Mouse (Mus musculus) heart, embryonic 12.5 days (tissue): ENCODE results near the gene Gm5458. TPM values are rescaled to one million over a fixed set of nuclear protein-coding genes. Genes with fewer than 3 reads are reported as not detected.
A peak's percentile ranks its signal among the peaks of the same experiment; 100 is the strongest.
"Not testable (repeated sequence)": the region's sequence is repeated elsewhere in the genome, so short reads cannot be mapped to it uniquely, and the experiment has no call there.

Experiments
- ATAC-seq: fragments of 200-750 bp; cut with Nextera tagmentation; 2 replicates; pipeline ENCODE4 v1.8.0; 2017; ENCODE audit warnings: moderate TSS enrichment, moderate library complexity; ENCODE audit not compliant: insufficient number of reproducible peaks, low FRiP score
- H3K27ac ChIP-seq: fragments of 300-500 bp; sonication (generic); 2 replicates; pipeline ENCODE4 v1.5.1; 2016; ENCODE audit warnings: mild to moderate bottlenecking, moderate library complexity; ENCODE audit not compliant: poor library complexity, severe bottlenecking
- H3K27me3 ChIP-seq: fragments of 300-500 bp; sonication (generic); replicated peaks from 2 replicates; pipeline ENCODE4 v1.6.1; 2016; ENCODE audit warnings: mild to moderate bottlenecking, moderate library complexity
- H3K36me3 ChIP-seq: fragments of 300-500 bp; sonication (generic); 2 replicates; pipeline ENCODE4 v1.6.1; 2016; ENCODE audit warnings: mild to moderate bottlenecking, moderate library complexity
- H3K4me1 ChIP-seq: fragments of 300-500 bp; sonication (generic); replicated peaks from 2 replicates; pipeline ENCODE4 v1.6.1; 2016; ENCODE audit warnings: mild to moderate bottlenecking
- H3K4me2 ChIP-seq: fragments of 300-500 bp; sonication (generic); 2 replicates; pipeline ENCODE4 v1.6.1; 2016; ENCODE audit warnings: mild to moderate bottlenecking, moderate library complexity
- H3K4me3 ChIP-seq: fragments of 300-500 bp; sonication (generic); 2 replicates; pipeline ENCODE4 v1.5.1; 2016; ENCODE audit warnings: mild to moderate bottlenecking
- H3K9ac ChIP-seq: fragments of 300-500 bp; sonication (generic); 2 replicates; pipeline ENCODE4 v1.6.1; 2016; ENCODE audit warnings: mild to moderate bottlenecking, moderate library complexity
- H3K9me3 ChIP-seq: fragments of 300-500 bp; sonication (generic); replicated peaks from 2 replicates; pipeline ENCODE4 v1.6.1; 2016; ENCODE audit warnings: mild to moderate bottlenecking, moderate library complexity
- WGBS: fragments of 180-500 bp; shearing (Covaris S2); methylation state at CpG from one replicate; pipeline ENCODE4 v1.1.7; 2016; 5-methylcytosine and 5-hydroxymethylcytosine counted together
- polyA plus RNA-seq: library from polyadenylated mRNA; unstranded; fragments of >200 nt; fragmentation: Nextera tagmentation; extraction: Ambion mirVana; gene quantifications from 2 replicates; pipeline ENCODE4 v1.2.1, GENCODE M21; 2016

Gm5458 gene
- polyA plus RNA-seq: not detected in 2 replicates

DNA sequence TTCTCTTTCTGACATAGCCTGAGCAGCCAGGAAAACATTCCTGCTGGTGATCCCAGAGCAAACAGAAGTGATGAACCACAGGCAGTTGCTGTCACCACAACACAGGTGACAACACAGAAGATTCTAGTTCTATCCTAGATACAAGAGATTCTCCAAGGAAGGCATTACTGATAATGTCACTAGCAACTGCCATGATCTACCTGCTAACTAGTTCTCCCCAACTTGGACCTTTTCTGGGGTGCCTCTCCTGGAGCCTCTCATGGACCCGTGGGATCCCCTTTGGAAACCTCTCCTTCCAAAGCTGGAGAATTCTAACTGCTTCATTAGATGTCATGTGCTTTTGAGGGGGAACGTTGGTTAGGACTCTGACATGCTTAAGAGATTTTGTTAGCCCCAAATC is at the start of gene Gm5458:
Gm5458 (minus strand) TSS at position 101 of the 400 bp plus-strand sequence.
- not testable (repeated sequence) for H3K9ac ChIP-seq, H3K27me3 ChIP-seq, H3K4me2 ChIP-seq, ATAC-seq, H3K4me3 ChIP-seq, H3K27ac ChIP-seq, H3K4me1 ChIP-seq, H3K36me3 ChIP-seq, H3K9me3 ChIP-seq
- WGBS: 62% methylated on average over 2 of the region's 2 CpGs

DNA sequence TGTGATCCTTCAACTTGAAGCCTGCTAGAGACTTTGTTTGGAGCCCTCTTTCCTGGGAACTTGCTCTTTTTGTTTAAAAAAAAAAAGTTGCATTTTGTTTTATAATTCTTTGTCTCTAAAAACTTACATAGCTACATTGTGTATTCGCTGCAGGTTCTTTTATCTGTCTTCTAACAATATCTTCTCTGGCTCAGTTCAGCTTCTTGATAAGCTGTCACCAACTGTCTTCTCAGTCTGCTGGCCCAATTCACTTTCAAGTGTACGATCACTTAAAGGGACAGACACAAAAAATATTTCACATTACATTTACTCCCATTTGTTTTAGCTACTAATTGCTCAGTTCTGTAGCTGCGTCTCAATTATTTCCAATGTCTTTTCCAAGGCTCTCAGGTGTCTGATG is 43.9 kb upstream of the Gm5458 start:
- 39% methylated on average over 3 of the region's 3 CpGs for WGBS

GRCm38 (mm10) chr14:19584804-19585667 is 17.3 kb downstream of the Gm5458 start, which contains the start of gene Gm2237:
Gene Gm2237 (minus strand): TSS chr14:19585135.
- 0% methylated on average over 30 of the region's 62 CpGs for WGBS
- Histone ChIP-seq H3K4me3 (peak within 1 kb of the TSS; percentile 62), H3K27ac (peak within 1 kb of the TSS; percentile 71; the same call in 1 of the 2 replicates), H3K4me2 (peak within 1 kb of the TSS; percentile 64), H3K9ac (peak within 1 kb of the TSS; percentile 78)
- H3K27me3 ChIP-seq, H3K4me1 ChIP-seq, ATAC-seq, H3K36me3 ChIP-seq, H3K9me3 ChIP-seq: not testable (repeated sequence)

More for the DNA sequence above, 43.9 kb upstream of the Gm5458 start:
- ATAC-seq: no peak
- Histone ChIP-seq H3K27me3 (no peaks in the 10 kb centered on the region), H3K4me3 (no peak overlapping the region), H3K9me3 (no peaks in the 10 kb centered on the region), H3K36me3 (no peaks in the 10 kb centered on the region), H3K4me2 (no peak overlapping the region), H3K4me1 (peaks cover 15% of the 10 kb centered on the region), H3K9ac (no peak overlapping the region), H3K27ac (no peak overlapping the region)

DNA sequence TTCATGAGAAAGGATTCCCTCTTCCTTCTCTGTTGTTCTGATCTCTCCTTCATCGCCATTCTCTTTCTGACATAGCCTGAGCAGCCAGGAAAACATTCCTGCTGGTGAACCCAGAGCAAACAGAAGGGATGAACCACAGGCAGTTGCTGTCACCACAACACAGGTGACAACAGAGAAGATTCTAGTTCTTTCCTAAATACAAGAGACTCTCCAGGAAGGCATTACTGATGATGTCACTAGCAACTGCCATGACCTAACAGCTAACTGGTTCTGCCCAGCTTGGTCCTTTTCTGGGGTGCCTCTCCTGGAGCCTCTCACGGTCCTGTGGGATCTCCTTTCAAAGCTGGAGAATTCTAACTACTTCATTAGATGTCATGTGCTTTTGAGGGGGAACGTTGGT is 52.5 kb downstream of the Gm5458 start, which contains the start of gene Gm2244:
Gm2244 (minus strand) TSS at position 101 of the 400 bp plus-strand sequence.
- not testable (repeated sequence) for H3K4me2 ChIP-seq, H3K27me3 ChIP-seq, H3K36me3 ChIP-seq, ATAC-seq, H3K4me3 ChIP-seq, H3K9me3 ChIP-seq, H3K4me1 ChIP-seq, H3K9ac ChIP-seq, H3K27ac ChIP-seq
- WGBS: 64% methylated on average over 1 of the region's 3 CpGs

Other genes with a start within 250 kb of the Gm5458 start
- gene Gm21738, start 183.7 kb downstream of the Gm5458 start, polyA plus RNA-seq: 0.47 TPM in 1 of 2 replicates, not detected in the other
- gene Gm2244, start 52.6 kb downstream of the Gm5458 start, polyA plus RNA-seq: 0.31 and 0.63 TPM in 2 replicates
- gene Gm2237, start 17.4 kb downstream of the Gm5458 start, polyA plus RNA-seq: 3.7 and 3.8 TPM in 2 replicates
- gene Nid2, start 148.7 kb upstream of the Gm5458 start, polyA plus RNA-seq: 204 and 208 TPM in 2 replicates
- 184 and 193 TPM in 2 replicates for gene Rtraf, start 221.2 kb upstream of the Gm5458 start, polyA plus RNA-seq